Comparison of ENCODE assay signal across 8 mouse cellular contexts in genomic region chr9:107981684-107982605, GRCm38 (mm10). TPM values are rescaled to one million over a fixed set of nuclear protein-coding genes. Genes with fewer than 3 reads are reported as not detected.
DNase-seq lines count a peak whose midpoint lies in the region; ATAC-seq and TF ChIP-seq lines count a peak whose summit lies in the region.

No protein-coding gene starts in this region.

- no peak for TF ChIP-seq CTCF in olfactory bulb, adult 2 months (IDR thresholded peaks at IDR 0.05; ENCODE audit: insufficient read depth, low read depth, low read length)

- no peaks in the 10 kb centered on the region for H3K9me3 ChIP-seq in embryonic facial prominence, embryonic 15.5 days (replicated peaks)
- H3K9me3 ChIP-seq in hindbrain, embryonic 15.5 days = no peaks in the 10 kb centered on the region

- 20% methylated on average over 7 of the region's 7 CpGs for WGBS in embryonic facial prominence, embryonic 15.5 days
- 48% methylated on average over 7 of the region's 7 CpGs for WGBS in hindbrain, embryonic 15.5 days
- 46% methylated on average over 7 of the region's 7 CpGs for WGBS in olfactory bulb, adult 2 months

- ATAC-seq in embryonic facial prominence, embryonic 15.5 days (ENCODE audit: insufficient number of reproducible peaks, low FRiP score, low TSS enrichment, low read depth) = peak; percentile 62
- no peak for ATAC-seq in hindbrain, embryonic 15.5 days (ENCODE audit: low FRiP score, low read depth)

- peak overlapping the region; percentile 98 for H3K27ac ChIP-seq in embryonic facial prominence, embryonic 15.5 days (replicated peaks)
- H3K27ac ChIP-seq in hindbrain, embryonic 15.5 days (replicated peaks) = peak overlapping the region; percentile 78
- H3K27ac ChIP-seq in olfactory bulb, adult 2 months (ENCODE audit: insufficient read depth, low read depth, low read length) = peak overlapping the region; percentile 27; the same call in 1 of the 2 replicates

- peak overlapping the region; percentile 1; the same call in 1 of the 2 replicates for H3K9ac ChIP-seq in embryonic facial prominence, embryonic 15.5 days
- peak overlapping the region; percentile 5; the same call in 1 of the 2 replicates for H3K9ac ChIP-seq in hindbrain, embryonic 15.5 days

- no peaks in the 10 kb centered on the region for H3K27me3 ChIP-seq in embryonic facial prominence, embryonic 15.5 days
- H3K27me3 ChIP-seq in hindbrain, embryonic 15.5 days = peaks cover 8% of the 10 kb centered on the region

- peak overlapping the region; percentile 84 for H3K4me3 ChIP-seq in embryonic facial prominence, embryonic 15.5 days (replicated peaks)
- no peak overlapping the region for H3K4me3 ChIP-seq in hindbrain, embryonic 15.5 days
- no peak overlapping the region for H3K4me3 ChIP-seq in olfactory bulb, adult 2 months (ENCODE audit: insufficient read depth, low read depth, low read length)

- H3K4me2 ChIP-seq in embryonic facial prominence, embryonic 15.5 days (replicated peaks) = peak overlapping the region; percentile 80
- H3K4me2 ChIP-seq in hindbrain, embryonic 15.5 days = peak overlapping the region; percentile 37

- peaks cover 59% of the 10 kb centered on the region for H3K4me1 ChIP-seq in embryonic facial prominence, embryonic 15.5 days
- H3K4me1 ChIP-seq in hindbrain, embryonic 15.5 days (replicated peaks) = peaks cover 42% of the 10 kb centered on the region
- H3K4me1 ChIP-seq in olfactory bulb, adult 2 months (ENCODE audit: control insufficient read depth, insufficient read depth, low read length) = peaks cover 39% of the 10 kb centered on the region

- no peaks in the 10 kb centered on the region for H3K36me3 ChIP-seq in embryonic facial prominence, embryonic 15.5 days
- no peaks in the 10 kb centered on the region for H3K36me3 ChIP-seq in hindbrain, embryonic 15.5 days

- DNase-seq in right cerebral cortex, adult 18-20 months = peak; percentile 64
- DNase-seq in right cerebral cortex, postnatal 36 days (ENCODE audit: low spot score in 2 of 2) = no peak
- DNase-seq in liver = peak; percentile 65
- DNase-seq in adrenal gland, adult (ENCODE audit: inconsistent age in 2 of 2, low spot score in 1 of 2) = no peak
- DNase-seq in spleen, postnatal 4 days (ENCODE audit: low spot score in 2 of 2) = no peak

- no peak for TF ChIP-seq POLR2A in olfactory bulb, adult 2 months (IDR thresholded peaks at IDR 0.05; ENCODE audit: insufficient read depth, low read depth, low read length)

RNA-seq across cellular contexts. Expression of gene Gm20661, which starts 0.9 kb away (rescaled TPM):
- polyA plus RNA-seq in embryonic facial prominence, embryonic 15.5 days (2015; fragmentation: Nextera tagmentation; extraction: Ambion mirVana) = 6.4 and 6.9 TPM in 2 replicates
- 1.1 and 1.5 TPM in 2 replicates for polyA plus RNA-seq in hindbrain, embryonic 15.5 days (2015; fragmentation: Nextera tagmentation; extraction: Ambion mirVana)
- not detected in 2 replicates for polyA plus RNA-seq in olfactory bulb, adult 2 months (2012; ENCODE audit: insufficient read depth, insufficient read length, low replicate concordance, missing spikeins)

RNA-seq across cellular contexts. Expression of gene Inka1, which starts 3.7 kb away (rescaled TPM):
- polyA plus RNA-seq in embryonic facial prominence, embryonic 15.5 days (2015; fragmentation: Nextera tagmentation; extraction: Ambion mirVana) = 90.4 and 97.1 TPM in 2 replicates
- polyA plus RNA-seq in hindbrain, embryonic 15.5 days (2015; fragmentation: Nextera tagmentation; extraction: Ambion mirVana) = 17.9 and 20.2 TPM in 2 replicates
- polyA plus RNA-seq in olfactory bulb, adult 2 months (2012; ENCODE audit: insufficient read depth, insufficient read length, low replicate concordance, missing spikeins) = not detected in 2 replicates

RNA-seq across cellular contexts. Expression of gene Uba7, which starts 6.6 kb away (rescaled TPM):
- polyA plus RNA-seq in embryonic facial prominence, embryonic 15.5 days (2015; fragmentation: Nextera tagmentation; extraction: Ambion mirVana) = 22.4 and 28.0 TPM in 2 replicates
- polyA plus RNA-seq in hindbrain, embryonic 15.5 days (2015; fragmentation: Nextera tagmentation; extraction: Ambion mirVana) = 6.4 and 8.2 TPM in 2 replicates
- polyA plus RNA-seq in olfactory bulb, adult 2 months (2012; ENCODE audit: insufficient read depth, insufficient read length, low replicate concordance, missing spikeins) = not detected in 2 replicates

RNA-seq across cellular contexts. Expression of gene Cdhr4, which starts 10.4 kb away (rescaled TPM):
- 9.5 and 12.7 TPM in 2 replicates for polyA plus RNA-seq in embryonic facial prominence, embryonic 15.5 days (2015; fragmentation: Nextera tagmentation; extraction: Ambion mirVana)
- 2.5 and 3.8 TPM in 2 replicates for polyA plus RNA-seq in hindbrain, embryonic 15.5 days (2015; fragmentation: Nextera tagmentation; extraction: Ambion mirVana)
- not detected in 2 replicates for polyA plus RNA-seq in olfactory bulb, adult 2 months (2012; ENCODE audit: insufficient read depth, insufficient read length, low replicate concordance, missing spikeins)

RNA-seq across cellular contexts. Expression of gene Gm20662, which starts 14.2 kb away (rescaled TPM):
- 0.52 and 0.64 TPM in 2 replicates for polyA plus RNA-seq in embryonic facial prominence, embryonic 15.5 days (2015; fragmentation: Nextera tagmentation; extraction: Ambion mirVana)
- polyA plus RNA-seq in hindbrain, embryonic 15.5 days (2015; fragmentation: Nextera tagmentation; extraction: Ambion mirVana) = 0.80 TPM in 1 of 2 replicates, not detected in the other
- polyA plus RNA-seq in olfactory bulb, adult 2 months (2012; ENCODE audit: insufficient read depth, insufficient read length, low replicate concordance, missing spikeins) = not detected in 2 replicates

Comparison
In these comparisons a context has a peak if more than half of its experiments do, and no peak if none do; other contexts are left out.
1. DNase-seq: peak in right cerebral cortex, adult 18-20 months (single experiment) and liver (single experiment); none in right cerebral cortex, postnatal 36 days (0 of 2), adrenal gland, adult (0 of 2) and spleen, postnatal 4 days (0 of 2).
2. H3K27ac ChIP-seq: peak in every context shown above with its lines; median percentile 98 in embryonic facial prominence, embryonic 15.5 days; 78 in hindbrain, embryonic 15.5 days; 27 in olfactory bulb, adult 2 months.
3. RNA of gene Inka1, which starts 3.7 kb away (polyA plus RNA-seq): 90.4 to 97.1 TPM in embryonic facial prominence, embryonic 15.5 days and 17.9 to 20.2 TPM in hindbrain, embryonic 15.5 days; not detected in olfactory bulb, adult 2 months; every median in the first group is over 10 times any median in the second.